Mouse (Mus musculus): ENCODE data around the gene Syne4. TPM values are rescaled to one million over a fixed set of nuclear protein-coding genes. Genes with fewer than 3 reads are reported as not detected.

Syne4 gene
- polyA plus RNA-seq, 1 experiment = 14.7 TPM

- Histone ChIP-seq H3K27ac (ENCODE audit: insufficient read depth, low read length) (no peak overlapping the region), H3K27me3 (ENCODE audit: control insufficient read depth, insufficient read depth, low read length) (no peaks in the 10 kb centered on the region), H3K4me1 (ENCODE audit: control insufficient read depth, insufficient read depth, insufficient read length) (peaks cover 2% of the 10 kb centered on the region; the same call in 1 of the 2 replicates), H3K4me3 (ENCODE audit: extremely low read depth, insufficient read depth, insufficient read length) (no peak overlapping the region), H3K36me3 (ENCODE audit: control insufficient read depth, insufficient read depth, low read length) (no peaks in the 10 kb centered on the region)
- TF ChIP-seq CTCF (IDR thresholded peaks at IDR 0.05; ENCODE audit: extremely low read depth, insufficient read depth, insufficient read length, insufficient replicate concordance) (no peak), POLR2A (IDR thresholded peaks at IDR 0.05; ENCODE audit: low read depth, low read length) (no peak)
- 40% methylated on average over 18 of the region's 18 CpGs for WGBS
- DNase-seq (ENCODE audit: low read depth in 1 of 2, low spot score in 2 of 2) = no peak
Measured at GRCm38 (mm10) chr7:30332622-30333259, 18.1 kb downstream of the Syne4 start.

- H3K27me3 ChIP-seq (ENCODE audit: control insufficient read depth, insufficient read depth, low read length) = no peaks in the 10 kb centered on the region
Measured at GRCm38 (mm10) chr7:30333436-30333835, 18.8 kb downstream of the Syne4 start.

GRCm38 (mm10) chr7:30334563-30334962, 20.0 kb downstream of the Syne4 start:
- Histone ChIP-seq H3K4me1 (ENCODE audit: control insufficient read depth, insufficient read depth, insufficient read length) (peaks cover 2% of the 10 kb centered on the region; the same call in 1 of the 2 replicates), H3K27me3 (ENCODE audit: control insufficient read depth, insufficient read depth, low read length) (no peaks in the 10 kb centered on the region), H3K36me3 (ENCODE audit: control insufficient read depth, insufficient read depth, low read length) (no peaks in the 10 kb centered on the region), H3K4me3 (ENCODE audit: extremely low read depth, insufficient read depth, insufficient read length) (no peak overlapping the region), H3K27ac (ENCODE audit: insufficient read depth, low read length) (no peak overlapping the region)
- 61% methylated on average over 5 of the region's 5 CpGs for WGBS
- DNase-seq (ENCODE audit: low read depth in 1 of 2, low spot score in 2 of 2) = no peak
- TF ChIP-seq POLR2A (IDR thresholded peaks at IDR 0.05; ENCODE audit: low read depth, low read length) = no peak

More at GRCm38 (mm10) chr7:30333436-30333835, 18.8 kb downstream of the Syne4 start:
- no peak overlapping the region for H3K27ac ChIP-seq (ENCODE audit: insufficient read depth, low read length)
- no peak for DNase-seq (ENCODE audit: low read depth in 1 of 2, low spot score in 2 of 2)
- H3K4me1 ChIP-seq (ENCODE audit: control insufficient read depth, insufficient read depth, insufficient read length) = peaks cover 2% of the 10 kb centered on the region; the same call in 1 of the 2 replicates
- 5% methylated on average over 4 of the region's 4 CpGs for WGBS
- H3K36me3 ChIP-seq (ENCODE audit: control insufficient read depth, insufficient read depth, low read length) = no peaks in the 10 kb centered on the region
- TF ChIP-seq CTCF (IDR thresholded peaks at IDR 0.05; ENCODE audit: extremely low read depth, insufficient read depth, insufficient read length, insufficient replicate concordance) (no peak), POLR2A (IDR thresholded peaks at IDR 0.05; ENCODE audit: low read depth, low read length) (no peak)
- no peak overlapping the region for H3K4me3 ChIP-seq (ENCODE audit: extremely low read depth, insufficient read depth, insufficient read length)

GRCm38 (mm10) chr7:30335688-30336087, 21.1 kb downstream of the Syne4 start:
- 82% methylated on average over 6 of the region's 6 CpGs for WGBS
- Histone ChIP-seq H3K4me3 (ENCODE audit: extremely low read depth, insufficient read depth, insufficient read length) (no peak overlapping the region), H3K4me1 (ENCODE audit: control insufficient read depth, insufficient read depth, insufficient read length) (peaks cover 2% of the 10 kb centered on the region; the same call in 1 of the 2 replicates), H3K27me3 (ENCODE audit: control insufficient read depth, insufficient read depth, low read length) (no peaks in the 10 kb centered on the region), H3K36me3 (ENCODE audit: control insufficient read depth, insufficient read depth, low read length) (no peaks in the 10 kb centered on the region), H3K27ac (ENCODE audit: insufficient read depth, low read length) (no peak overlapping the region)
- TF ChIP-seq POLR2A (IDR thresholded peaks at IDR 0.05; ENCODE audit: low read depth, low read length) = no peak
- no peak for TF ChIP-seq CTCF (IDR thresholded peaks at IDR 0.05; ENCODE audit: extremely low read depth, insufficient read depth, insufficient read length, insufficient replicate concordance)
- no peak for DNase-seq (ENCODE audit: low read depth in 1 of 2, low spot score in 2 of 2)

GRCm38 (mm10) chr7:30336384-30336783, 21.8 kb downstream of the Syne4 start:
- no peaks in the 10 kb centered on the region for H3K27me3 ChIP-seq (ENCODE audit: control insufficient read depth, insufficient read depth, low read length)
- H3K4me3 ChIP-seq (ENCODE audit: extremely low read depth, insufficient read depth, insufficient read length) = no peak overlapping the region
- no peaks in the 10 kb centered on the region for H3K36me3 ChIP-seq (ENCODE audit: control insufficient read depth, insufficient read depth, low read length)
- H3K27ac ChIP-seq (ENCODE audit: insufficient read depth, low read length) = no peak overlapping the region
- peak; percentile 38; the same call in 1 of the 2 replicates for TF ChIP-seq CTCF (IDR thresholded peaks at IDR 0.05; ENCODE audit: extremely low read depth, insufficient read depth, insufficient read length, insufficient replicate concordance)
- no peak for TF ChIP-seq POLR2A (IDR thresholded peaks at IDR 0.05; ENCODE audit: low read depth, low read length)
- WGBS = 4% methylated on average over 9 of the region's 9 CpGs
- peaks cover 2% of the 10 kb centered on the region; the same call in 1 of the 2 replicates for H3K4me1 ChIP-seq (ENCODE audit: control insufficient read depth, insufficient read depth, insufficient read length)
- peak; percentile 31 to 46 for DNase-seq (ENCODE audit: low read depth in 1 of 2, low spot score in 2 of 2)

GRCm38 (mm10) chr7:30339432-30340109, 25.0 kb downstream of the Syne4 start:
- WGBS = 79% methylated on average over 5 of the region's 5 CpGs

More at GRCm38 (mm10) chr7:30339432-30340109, 25.0 kb downstream of the Syne4 start:
- Histone ChIP-seq H3K36me3 (ENCODE audit: control insufficient read depth, insufficient read depth, low read length) (no peaks in the 10 kb centered on the region), H3K27ac (ENCODE audit: insufficient read depth, low read length) (no peak overlapping the region), H3K4me3 (ENCODE audit: extremely low read depth, insufficient read depth, insufficient read length) (no peak overlapping the region), H3K4me1 (ENCODE audit: control insufficient read depth, insufficient read depth, insufficient read length) (no peaks in the 10 kb centered on the region), H3K27me3 (ENCODE audit: control insufficient read depth, insufficient read depth, low read length) (no peaks in the 10 kb centered on the region)
- DNase-seq (ENCODE audit: low read depth in 1 of 2, low spot score in 2 of 2) = no peak
- TF ChIP-seq POLR2A (IDR thresholded peaks at IDR 0.05; ENCODE audit: low read depth, low read length) = no peak
- no peak for TF ChIP-seq CTCF (IDR thresholded peaks at IDR 0.05; ENCODE audit: extremely low read depth, insufficient read depth, insufficient read length, insufficient replicate concordance)
